Mouse (Mus musculus) thymus, adult 2 months (tissue): Measurements from ENCODE around the gene Wipf3. TPM values are rescaled to one million over a fixed set of nuclear protein-coding genes. Genes with fewer than 3 reads are reported as not detected.

ENCODE experiments used
- DNase-seq: peaks from one replicate; pipeline ENCODE4 v3.0.0; 2021
- H3K27ac ChIP-seq: fragments of 200-500 bp; 2 replicates; pipeline ENCODE4 v1.5.1; 2012; ENCODE audit warnings: low read length, control low read depth; ENCODE audit not compliant: control insufficient read depth, insufficient read depth
- H3K27me3 ChIP-seq: fragments of 200-500 bp; 2 replicates; pipeline ENCODE4 v1.6.1; 2012; ENCODE audit warnings: mild to moderate bottlenecking, low read length, moderate library complexity, mixed read lengths; ENCODE audit not compliant: control insufficient read depth, insufficient read depth
- H3K36me3 ChIP-seq: fragments of 200-500 bp; 2 replicates; pipeline ENCODE4 v1.6.1; 2012; ENCODE audit warnings: mild to moderate bottlenecking, low read length, moderate library complexity; ENCODE audit not compliant: control insufficient read depth, insufficient read depth
- H3K4me1 ChIP-seq: fragments of 200-500 bp; replicated peaks from 2 replicates; pipeline ENCODE4 v1.6.1; 2012; ENCODE audit warnings: low read length; ENCODE audit not compliant: control insufficient read depth, insufficient read depth
- H3K4me3 ChIP-seq: fragments of 200-500 bp; 2 replicates; pipeline ENCODE4 v1.5.1; 2012; ENCODE audit warnings: mild to moderate bottlenecking, low read length, control low read depth, moderate library complexity; ENCODE audit not compliant: control insufficient read depth, insufficient read depth
- CTCF ChIP-seq: fragments of 200-500 bp; IDR thresholded peaks from 2 replicates; pipeline ENCODE4 v1.5.1; 2012; ENCODE audit warnings: mild to moderate bottlenecking, control low read depth, low read length, moderate library complexity, borderline replicate concordance; ENCODE audit not compliant: control insufficient read depth, poor library complexity, insufficient read depth; ENCODE audit errors: extremely low read depth
- POLR2A ChIP-seq: fragments of 200-500 bp; IDR thresholded peaks from 2 replicates; pipeline ENCODE4 v1.6.1; 2012; ENCODE audit warnings: mild to moderate bottlenecking, low read length, control low read depth, moderate library complexity; ENCODE audit not compliant: control insufficient read depth, poor library complexity, insufficient read depth; ENCODE audit errors: extremely low read depth
- WGBS: fragments of 180-500 bp; shearing (Covaris S2); methylation state at CpG from one replicate; pipeline ENCODE4 v1.1.7; 2018; 5-methylcytosine and 5-hydroxymethylcytosine counted together
- polyA plus RNA-seq: library from polyadenylated mRNA; depleted of rRNA; stranded (reverse); fragments of >200 nt; gene quantifications from 2 replicates; pipeline ENCODE4 v1.2.3, GENCODE M21; 2012; rRNA removed

Wipf3 gene
- polyA plus RNA-seq, 1 experiment, result 1.6 TPM

GRCm38 (mm10) chr6:54549311-54549710 lies 119.9 kb downstream of the Wipf3 start:
- TF ChIP-seq CTCF (no peak), POLR2A (no peak)

GRCm38 (mm10) chr6:54550801-54551323 lies 121.5 kb downstream of the Wipf3 start:
- Histone ChIP-seq H3K27me3 (no peaks in the 10 kb centered on the region), H3K4me3 (no peak overlapping the region), H3K4me1 (no peaks in the 10 kb centered on the region), H3K27ac (no peak overlapping the region), H3K36me3 (no peaks in the 10 kb centered on the region)
- TF ChIP-seq POLR2A (no peak), CTCF (no peak)
- DNase-seq, result no peak
- WGBS, result 86% methylated on average over 6 of the region's 7 CpGs

More at GRCm38 (mm10) chr6:54549311-54549710, 119.9 kb downstream of the Wipf3 start:
- Histone ChIP-seq H3K36me3 (no peaks in the 10 kb centered on the region), H3K27ac (no peak overlapping the region), H3K4me1 (no peaks in the 10 kb centered on the region), H3K4me3 (no peak overlapping the region), H3K27me3 (no peaks in the 10 kb centered on the region)
- 86% methylated on average over 4 of the region's 4 CpGs for WGBS
- no peak for DNase-seq

GRCm38 (mm10) chr6:54552721-54553413 lies 123.5 kb downstream of the Wipf3 start:
- Histone ChIP-seq H3K4me1 (no peaks in the 10 kb centered on the region), H3K4me3 (no peak overlapping the region), H3K36me3 (no peaks in the 10 kb centered on the region), H3K27me3 (no peaks in the 10 kb centered on the region), H3K27ac (no peak overlapping the region)
- TF ChIP-seq POLR2A, result no peak
- no peak for TF ChIP-seq CTCF
- DNase-seq, result no peak
- 93% methylated on average over 9 of the region's 9 CpGs for WGBS

Other genes with a start within 250 kb of the Wipf3 start
- gene Prr15, start 103.8 kb upstream of the Wipf3 start, polyA plus RNA-seq, result 0.62 and 1.1 TPM in 2 replicates
- gene Scrn1, start 136.9 kb downstream of the Wipf3 start, polyA plus RNA-seq, result 0.17 and 0.55 TPM in 2 replicates
- gene Plekha8, start 165.5 kb downstream of the Wipf3 start, polyA plus RNA-seq, result 0.94 and 1.0 TPM in 2 replicates
- 0.56 and 1.1 TPM in 2 replicates for gene Fkbp14, start 167.7 kb downstream of the Wipf3 start, polyA plus RNA-seq